Mouse (Mus musculus): Measurements from ENCODE around the gene Ppard.

The Ppard gene

DNA sequence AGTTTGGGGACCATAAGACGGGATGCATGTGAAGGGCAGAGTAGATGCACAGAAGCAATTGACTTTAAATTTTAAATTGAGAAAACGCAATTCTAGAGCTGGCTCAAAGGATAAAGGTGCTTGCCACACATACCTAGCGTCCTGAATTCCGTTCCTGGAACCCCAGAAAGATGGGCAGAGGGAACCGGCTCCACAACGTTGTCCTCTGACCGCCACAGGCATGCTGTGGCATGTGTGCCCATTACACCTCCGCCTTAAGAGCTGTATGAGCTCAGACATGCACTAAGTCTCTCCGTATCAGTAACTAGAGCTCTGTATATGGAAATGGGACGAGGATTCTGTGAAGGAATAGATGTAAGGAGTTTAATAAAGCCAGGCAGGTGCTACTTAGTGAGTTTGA lies 7.9 kb upstream of the Ppard start:
- no peak for DNase-seq

DNA sequence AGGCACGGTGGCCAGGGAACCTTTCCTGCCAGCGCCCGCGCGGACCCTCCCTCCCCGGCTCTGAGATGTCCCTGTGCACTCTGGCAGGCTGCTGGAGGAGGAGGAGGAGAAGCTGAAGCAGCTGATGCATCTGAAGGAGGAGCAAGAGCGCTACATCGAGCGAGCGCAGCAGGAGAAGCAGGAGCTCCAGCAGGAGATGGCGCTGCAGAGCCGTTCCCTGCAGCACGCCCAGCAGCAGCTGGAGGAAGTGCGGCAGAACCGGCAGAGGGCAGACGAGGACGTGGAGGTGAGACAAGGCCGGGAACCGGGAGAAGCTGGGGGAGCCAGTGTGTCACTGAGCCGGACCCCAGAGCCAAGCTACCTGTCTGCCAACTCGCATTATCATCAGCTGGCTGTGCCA lies 6.5 kb upstream of the Ppard start:
- peak; percentile 97 for DNase-seq

DNA sequence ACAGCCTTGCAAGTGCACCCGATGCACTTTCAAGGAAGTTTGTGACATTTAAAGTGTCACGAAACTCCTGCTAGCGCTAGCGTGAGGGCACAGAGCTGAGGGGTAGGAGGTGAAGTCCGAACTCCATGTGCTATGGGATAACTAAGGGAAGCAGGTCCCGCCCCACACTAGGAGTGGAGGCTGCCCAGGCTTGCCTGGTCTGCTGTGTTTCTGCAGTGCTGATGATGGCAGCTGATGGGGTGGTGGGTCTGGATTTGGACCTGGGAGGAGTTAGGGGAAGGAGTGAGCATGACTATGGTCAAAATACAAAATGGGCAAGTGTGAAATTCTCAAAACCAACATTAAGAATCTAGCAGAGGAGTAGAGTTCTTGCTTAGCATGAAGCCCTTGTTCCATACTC lies 2.0 kb upstream of the Ppard start:
- no peak for DNase-seq

DNA sequence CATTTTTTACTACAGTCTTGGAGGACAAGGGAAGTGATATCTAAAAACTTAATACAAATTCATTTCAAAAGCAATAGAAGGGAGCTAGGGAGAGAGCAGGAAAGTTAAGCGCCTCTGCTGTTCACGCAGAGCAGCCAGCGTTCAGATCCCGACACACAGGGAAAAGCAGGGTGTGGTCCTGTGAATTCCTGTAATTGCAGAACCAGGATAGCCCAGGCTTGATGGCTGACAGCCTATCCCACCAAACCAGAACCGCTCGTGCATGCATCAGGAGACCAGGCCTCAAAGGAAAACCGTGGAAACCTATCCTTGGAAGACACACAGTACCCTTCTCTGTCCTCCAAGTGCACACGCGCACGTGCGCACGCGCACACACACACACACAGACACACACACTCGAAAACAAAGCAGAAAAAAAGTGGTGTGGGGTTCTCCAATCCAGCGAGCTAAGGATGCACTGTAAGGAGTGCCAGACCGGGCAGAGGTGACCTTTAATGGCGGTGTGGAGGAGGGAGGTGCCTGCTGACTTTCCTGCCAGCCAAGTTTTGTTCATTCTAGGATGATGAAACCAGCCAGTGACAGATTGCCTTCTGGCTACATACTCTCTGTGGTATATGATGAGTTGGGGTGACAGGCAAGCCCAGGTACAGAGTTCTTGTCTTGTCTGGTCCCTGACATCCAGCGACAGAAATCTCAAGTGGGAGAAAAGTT lies 1.3 kb upstream of the Ppard start:
- DNase-seq, result no peak

DNA sequence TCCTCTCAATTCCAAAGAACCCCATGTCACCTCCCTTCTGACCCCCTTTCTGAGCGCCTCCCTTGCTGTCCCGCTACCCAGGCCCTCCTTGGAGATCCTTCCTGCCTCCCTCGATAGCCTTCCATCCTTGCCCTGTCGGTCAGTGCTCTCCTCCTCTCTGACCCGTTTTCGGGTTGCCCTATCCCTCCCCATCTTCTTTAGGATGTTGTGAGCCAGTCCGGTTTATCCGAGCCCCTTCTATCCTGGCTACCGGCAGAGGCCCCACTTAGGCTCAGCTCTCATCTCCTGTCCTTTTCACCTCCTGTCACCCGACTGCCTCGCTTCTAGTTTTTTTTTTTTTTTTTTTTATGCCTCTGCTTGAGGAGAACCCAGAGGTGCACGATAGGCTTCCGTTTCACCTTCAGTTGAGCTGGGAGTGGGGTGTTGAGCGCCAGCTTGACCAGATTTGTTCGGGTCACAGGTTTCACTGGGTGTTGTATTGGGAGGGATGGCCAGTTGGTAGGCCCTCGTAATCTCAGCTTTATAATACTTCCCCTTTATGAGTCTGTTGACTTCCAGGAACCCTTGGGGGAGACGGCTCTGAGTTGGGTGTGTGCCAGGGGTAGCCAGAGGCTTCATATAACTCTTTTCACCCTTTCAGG lies 711 bp downstream of the Ppard start:
- DNase-seq, result peak; percentile 57 to 71

DNA sequence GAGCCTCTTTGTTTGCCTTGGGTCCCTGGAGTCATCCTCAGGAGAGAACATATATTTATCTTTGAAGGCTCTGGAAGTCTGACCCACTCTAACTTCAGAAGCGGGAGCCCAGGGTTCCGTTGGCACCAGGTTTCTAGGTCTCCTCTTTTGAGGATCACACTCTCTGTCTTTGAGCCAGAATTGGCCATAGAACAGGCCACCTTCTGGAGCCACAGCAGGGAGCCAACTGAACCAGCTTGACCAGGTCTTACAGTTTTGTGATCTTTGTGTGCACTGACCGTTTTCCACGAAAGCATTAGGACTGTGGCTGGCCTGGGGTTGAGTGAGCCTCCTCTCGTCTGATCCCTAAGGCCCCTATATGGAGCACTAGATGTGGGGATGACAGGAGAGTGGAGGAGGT lies 2.1 kb downstream of the Ppard start:
- no peak for DNase-seq

DNA sequence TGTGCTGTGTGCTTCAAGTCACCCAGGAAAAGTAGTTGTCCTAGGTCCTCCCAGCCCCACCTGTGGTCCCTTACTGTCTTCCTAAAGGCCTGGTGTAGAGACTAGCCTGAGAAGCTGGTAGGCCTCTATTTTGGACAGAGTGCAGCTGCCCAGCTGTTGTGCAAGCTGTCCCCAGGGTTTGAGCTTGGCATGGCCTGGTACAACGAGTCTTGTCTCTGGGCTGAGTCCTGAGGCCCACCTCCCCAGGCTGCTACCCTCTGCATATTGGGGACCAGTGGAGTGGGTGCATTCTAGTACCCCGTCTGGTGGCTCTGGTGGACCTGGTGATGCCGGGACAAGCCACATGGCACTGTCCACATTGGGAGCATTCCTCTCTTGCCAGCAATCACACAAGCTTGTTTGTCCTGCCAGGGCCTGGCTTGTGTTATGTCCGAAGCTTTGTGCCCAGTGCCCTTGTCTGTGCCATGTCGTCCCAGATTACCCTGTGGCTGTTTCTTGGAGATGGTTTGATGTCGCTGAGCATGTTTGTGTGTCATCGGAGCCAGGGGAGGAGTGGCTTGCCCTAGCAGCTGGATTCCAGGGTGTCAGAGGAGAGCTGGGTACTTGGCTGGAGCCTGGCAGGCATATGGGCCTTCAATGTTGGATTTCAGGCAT lies 3.6 kb downstream of the Ppard start:
- no peak for DNase-seq

DNA sequence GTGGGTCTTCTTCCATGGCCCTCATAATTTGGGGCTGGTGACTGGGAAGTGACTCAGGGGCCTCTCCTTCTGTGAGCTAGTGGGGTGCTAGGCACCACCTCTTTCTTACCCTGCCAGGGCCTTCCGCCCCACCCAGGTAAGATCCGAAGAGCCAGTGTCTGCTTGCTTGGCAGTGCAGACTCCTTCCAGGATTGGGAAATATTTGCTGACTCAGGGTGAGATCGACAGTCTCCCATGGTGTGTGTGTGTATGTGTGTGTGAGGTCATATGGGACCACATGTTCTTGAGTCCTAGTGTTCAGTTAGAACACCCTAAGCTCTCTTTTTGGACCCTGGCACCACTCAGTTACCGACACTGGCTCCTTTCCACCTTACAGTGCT lies 4.1 kb downstream of the Ppard start:
- DNase-seq, result no peak

DNA sequence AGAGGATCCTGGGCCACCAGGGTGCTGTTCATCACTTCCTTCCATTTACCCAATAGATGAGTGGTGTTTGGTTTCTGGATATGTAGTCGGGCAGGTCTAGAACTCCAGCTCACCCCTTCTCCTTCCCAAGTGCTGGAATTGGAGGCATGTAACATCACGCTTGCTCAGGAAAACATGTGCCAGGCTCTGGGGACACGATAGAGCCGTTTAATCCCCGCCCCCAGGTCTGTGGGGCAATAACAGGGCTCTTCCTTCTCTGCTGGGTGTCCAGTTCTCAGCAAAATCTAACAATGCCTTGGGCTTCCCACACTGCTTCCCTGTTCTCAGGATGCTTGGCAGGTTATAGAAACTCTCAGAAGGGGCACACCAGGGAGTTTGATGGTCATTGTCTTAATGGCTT lies 4.9 kb downstream of the Ppard start:
- DNase-seq, result no peak

DNA sequence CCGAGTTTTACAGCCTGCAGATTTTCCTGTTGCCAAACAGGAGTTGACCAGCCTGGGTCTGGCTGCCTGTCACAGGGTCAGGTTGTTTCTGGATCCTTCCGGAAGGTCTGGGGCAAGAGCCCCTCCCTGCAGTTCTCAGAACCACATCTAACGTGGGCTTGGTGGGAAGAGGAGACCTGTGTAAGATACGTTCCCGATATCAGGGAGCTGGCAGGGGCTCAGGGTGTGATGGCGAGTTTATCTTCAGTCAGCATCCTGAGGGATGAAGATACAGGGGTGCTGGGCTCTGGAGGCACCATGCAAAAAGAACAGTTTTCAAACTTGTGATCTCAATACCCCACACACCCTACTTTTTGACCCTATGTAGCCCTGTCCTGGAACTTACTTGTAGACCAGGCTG lies 5.4 kb downstream of the Ppard start:
- no peak for DNase-seq

DNA sequence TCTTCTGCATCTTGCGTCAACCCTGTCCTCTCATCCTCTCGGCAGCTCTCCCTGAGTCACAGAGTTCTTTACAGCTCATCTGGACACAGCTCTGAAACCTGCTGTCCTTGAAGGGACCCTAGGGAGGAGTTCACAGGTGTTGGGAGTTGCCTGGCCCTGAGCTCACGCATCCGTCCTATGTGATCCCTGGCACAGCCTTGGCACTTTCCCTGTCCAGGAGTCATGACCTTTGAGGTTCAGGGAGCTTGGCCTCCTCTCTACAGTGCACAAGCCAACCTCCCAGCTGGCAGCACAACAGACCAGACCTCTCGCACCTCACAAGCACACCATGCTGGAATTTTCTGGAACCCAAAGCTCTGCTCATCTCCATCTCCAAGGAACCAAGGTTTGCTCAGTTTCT lies 8.3 kb downstream of the Ppard start:
- DNase-seq, result no peak

DNA sequence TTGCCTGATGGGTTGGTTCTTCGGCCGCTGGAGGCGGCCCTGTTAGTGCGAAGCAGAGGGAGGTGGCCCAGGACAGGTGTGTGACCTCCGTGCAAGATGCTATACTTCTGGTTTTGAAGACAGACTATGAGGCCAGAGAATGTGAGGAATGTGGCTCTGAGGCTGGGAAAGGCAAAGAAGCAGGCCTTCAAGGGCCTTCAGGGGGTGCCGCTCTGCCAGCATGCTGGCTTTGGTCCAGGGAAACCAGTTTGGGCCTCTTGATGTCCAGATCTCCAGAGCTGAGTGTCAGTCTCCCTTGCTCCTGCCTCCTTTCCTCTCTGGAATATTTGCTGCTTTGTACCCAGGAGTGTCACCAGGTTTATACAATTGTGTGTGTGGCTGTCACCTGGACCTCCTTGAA lies 9.8 kb downstream of the Ppard start:
- DNase-seq, result no peak

DNA sequence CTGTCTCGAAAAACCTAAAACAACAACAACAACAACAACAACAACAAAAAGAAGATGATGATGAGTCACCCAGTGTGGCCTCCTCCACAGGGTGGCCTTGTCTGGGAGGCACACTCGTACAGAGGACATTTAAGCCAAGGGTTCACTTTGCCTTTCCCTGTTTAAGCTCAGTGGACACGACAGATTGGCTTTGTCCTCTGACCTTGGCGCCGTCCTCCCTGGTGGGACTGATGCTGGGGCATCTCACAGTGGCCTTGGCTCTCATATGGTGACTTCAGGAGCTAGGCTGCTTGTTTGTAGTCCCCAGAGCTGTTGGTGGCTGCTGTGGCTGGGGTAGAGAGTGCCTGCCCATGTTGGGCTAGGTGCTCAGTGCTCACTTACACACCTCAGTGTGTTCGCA lies 11.7 kb downstream of the Ppard start:
- DNase-seq, result no peak

DNA sequence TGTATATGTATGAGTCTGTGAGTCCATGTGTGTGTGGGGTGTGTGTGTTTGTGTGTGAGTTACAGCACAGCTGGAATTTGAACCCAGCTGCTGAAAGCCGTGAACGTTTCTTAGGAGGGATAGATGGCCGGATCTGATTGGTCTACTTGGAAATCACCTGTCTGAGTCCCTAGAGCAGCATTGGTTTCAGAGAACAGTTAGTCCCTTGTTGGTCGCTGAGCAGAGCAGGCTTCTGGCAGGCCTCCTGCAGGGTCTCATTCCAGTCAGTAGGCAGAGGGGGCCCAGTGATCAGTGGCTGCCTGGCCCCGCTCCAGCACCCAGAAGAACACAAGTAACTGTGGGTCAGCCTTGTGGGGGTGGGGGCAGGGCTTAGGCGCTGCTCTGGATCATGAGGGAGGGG lies 12.2 kb downstream of the Ppard start:
- DNase-seq, result peak in 1 of 2 experiments; percentile 47

DNA sequence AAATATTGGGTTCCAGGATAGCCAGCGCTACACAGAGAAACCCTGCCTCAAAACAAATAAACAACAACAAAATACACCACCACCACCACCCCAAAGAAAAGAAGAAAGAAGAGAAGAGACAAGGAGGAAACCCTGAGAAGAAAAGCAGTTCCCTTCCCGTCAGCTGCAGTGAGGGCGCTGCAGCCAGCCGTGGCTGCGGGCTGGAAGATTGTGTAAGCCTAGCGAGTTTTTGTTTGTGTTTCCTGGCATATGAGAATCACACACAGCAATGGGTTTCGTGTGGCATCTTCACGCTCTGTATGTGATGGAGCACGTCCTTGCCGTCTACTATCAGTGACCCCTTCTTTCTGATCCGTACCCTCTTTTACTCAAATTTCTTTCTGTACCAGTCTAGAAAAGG lies 14.1 kb downstream of the Ppard start:
- no peak for DNase-seq

DNA sequence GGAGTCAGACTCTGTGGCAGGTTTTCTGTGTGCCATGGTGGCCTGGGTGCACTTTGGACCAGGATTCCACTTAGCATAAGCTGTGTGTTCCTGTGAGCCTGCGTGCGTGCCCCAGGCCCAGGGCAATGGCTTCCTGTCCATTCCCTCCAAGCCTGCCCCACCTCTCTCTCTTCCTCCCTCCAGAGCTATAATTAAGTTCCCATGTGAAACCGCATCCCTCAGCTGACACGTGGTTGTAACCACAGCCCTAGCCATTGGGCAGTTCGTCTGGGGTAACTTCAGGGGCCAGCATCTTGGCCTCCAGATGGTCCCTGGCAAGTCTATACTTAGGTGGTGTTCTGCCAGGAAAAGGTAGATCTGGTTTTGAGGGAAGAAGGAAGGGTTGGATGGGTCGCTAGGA lies 15.1 kb downstream of the Ppard start:
- DNase-seq, result peak in 1 of 2 experiments; percentile 51

DNA sequence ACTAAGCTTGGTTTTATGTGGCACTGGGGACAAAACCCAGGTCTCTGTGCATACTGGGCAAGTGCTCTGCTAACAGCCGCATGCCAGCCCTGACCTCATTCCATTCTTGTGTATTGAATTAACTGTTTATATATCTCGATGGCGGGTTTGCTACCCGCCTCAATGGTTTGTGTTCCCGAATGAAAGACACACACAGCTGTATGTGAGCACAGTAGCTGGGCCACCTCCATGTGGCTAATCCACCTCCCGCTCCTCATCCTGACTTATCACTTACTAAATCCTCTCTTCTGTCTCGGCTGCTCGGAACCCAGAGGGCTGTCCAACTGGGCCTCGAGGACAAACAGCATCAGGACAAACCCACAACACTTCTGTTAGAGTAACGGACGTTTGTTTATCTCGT lies 16.6 kb downstream of the Ppard start:
- no peak for DNase-seq

DNA sequence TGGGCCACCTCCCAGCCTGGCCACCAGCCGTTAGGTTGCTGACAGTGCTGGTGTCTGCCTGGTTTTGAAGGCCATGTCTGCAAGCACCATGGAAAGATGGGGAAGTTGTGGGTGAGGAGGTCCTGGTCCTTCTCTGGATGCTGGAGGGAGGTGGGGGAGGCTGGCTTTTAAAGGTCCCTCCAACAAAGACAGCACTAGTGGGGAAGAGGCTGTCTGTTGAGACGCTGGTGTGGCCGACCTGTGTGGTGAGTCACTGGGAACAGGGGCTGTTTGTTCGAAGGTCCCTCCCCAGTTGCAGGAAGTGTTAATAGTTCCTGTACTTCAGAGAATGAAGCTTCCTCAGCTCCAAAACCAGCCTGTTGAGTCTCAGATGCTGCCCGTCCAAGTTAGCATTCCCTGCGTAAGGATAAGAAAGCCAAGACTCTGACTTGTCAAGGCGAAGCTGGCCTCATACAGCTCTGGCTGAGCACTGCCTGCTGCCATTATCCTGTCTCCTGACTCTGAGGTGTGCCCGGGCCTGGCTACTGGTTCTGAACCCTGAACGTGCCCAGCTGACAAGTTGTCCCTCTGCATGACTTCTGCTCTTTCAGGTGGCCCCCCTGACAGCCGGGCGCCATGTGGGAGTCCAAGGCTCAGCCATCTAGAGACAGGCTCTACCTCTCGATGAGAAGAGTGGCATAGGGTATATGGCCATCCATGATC lies 19.2 kb downstream of the Ppard start:
- no peak for DNase-seq

DNA sequence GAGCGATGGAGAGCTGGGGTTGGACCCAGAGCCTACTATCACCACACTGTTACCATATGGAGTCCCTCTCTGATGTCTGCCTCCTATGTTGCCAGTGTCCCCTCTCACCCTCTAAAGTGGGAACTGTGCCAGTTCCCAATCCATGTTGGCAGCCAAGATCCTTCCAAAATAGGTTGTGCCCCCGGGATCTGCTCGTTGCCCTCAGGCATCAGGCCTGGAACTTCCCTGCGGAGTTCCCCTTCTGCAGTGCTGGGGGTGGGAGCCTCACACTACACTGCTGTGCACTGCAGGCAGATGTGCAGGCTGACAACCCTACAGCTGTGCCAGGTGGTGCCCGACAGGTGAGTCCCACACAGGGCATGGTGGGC lies 19.8 kb downstream of the Ppard start:
- DNase-seq, result no peak

DNA sequence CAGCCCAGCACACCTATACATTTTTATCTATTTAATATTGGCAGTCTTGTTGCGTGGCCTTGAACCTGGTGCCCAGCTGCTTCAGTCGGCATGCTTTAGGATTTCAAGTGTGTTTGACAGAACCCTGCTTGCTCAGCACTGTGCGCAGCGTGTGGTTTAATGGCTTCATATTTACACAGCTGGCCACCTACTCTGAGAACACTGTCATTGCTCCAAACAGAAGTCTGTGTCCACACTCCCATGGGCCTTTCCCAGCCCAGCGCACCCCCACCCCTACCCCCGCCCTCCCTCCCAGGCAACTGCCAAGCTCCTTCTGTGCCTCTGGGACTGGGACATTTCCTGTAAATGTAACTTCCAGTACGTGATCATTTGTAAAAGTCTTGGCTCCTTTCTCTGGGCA lies 20.7 kb downstream of the Ppard start:
- peak; percentile 43 to 57 for DNase-seq

DNA sequence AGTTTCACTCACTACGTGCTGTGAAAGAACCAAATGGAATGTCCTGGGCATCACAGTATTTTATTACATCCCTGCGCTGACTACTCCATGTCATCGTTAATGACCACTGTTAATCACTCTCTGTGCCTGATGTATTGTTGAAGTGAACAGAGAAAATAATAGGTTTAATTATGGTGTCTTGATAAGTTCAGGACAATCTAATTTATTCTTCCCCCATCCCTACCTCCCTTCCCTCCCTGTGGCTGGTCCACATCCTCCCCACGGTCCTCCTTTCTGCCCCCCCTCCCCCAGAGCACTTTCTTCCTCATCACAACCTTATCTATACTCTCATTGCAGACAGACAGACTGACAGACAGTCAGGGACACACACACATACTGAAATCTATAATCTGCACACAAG lies 22.3 kb downstream of the Ppard start:
- DNase-seq, result no peak

DNA sequence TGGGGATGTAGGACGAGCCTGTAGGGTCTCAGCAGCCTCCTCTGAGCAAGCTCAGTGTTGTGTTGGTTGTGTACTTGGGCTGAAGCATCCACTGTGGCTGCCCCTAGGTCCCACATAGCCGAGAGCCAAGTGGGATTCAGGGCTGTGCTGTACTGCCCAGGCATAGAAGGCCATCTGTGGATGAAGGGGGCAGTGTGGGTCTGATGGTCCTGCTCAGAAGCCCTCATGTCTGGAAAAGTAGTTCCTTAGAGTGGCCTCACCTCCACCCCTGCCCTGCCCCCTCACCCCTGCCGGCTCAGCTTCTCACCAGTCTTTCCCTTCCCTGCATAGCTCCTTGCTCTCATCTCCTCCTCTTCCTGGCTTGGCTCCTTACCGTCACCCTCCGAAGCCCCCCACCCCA lies 23.2 kb downstream of the Ppard start:
- DNase-seq, result peak in 1 of 2 experiments; percentile 27

DNA sequence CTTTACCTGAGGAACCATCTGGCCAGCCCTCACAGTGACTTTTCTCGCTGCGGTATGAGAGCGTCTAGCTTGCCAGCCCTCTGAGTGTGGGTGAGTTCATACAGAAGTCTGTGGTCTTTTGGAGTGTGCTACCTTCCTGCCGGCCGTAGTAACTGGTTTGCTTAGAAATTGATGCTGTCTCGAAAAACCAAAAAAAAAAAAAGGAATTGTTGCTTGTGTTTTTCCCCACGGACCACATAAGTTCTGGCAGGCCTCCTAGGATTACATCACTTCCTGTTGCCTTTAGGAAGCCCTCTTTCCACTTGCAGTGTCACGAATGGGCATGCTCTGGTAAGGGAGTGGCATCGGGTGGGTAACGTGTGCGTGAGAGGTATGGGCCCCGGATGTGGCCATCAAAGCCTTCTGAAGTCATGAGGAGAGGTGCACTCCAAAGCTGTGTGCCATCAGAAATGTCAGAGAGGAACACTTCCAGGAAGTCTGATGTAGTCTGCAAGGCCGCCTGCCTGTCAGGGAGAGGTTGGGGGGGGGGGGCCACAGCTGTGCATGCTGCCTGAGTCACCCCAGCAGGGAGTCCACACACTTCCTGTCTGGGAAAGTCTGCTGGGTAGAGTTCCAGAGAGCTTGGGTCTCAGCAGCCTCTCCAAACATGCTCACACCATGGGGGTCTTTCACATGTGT lies 24.3 kb downstream of the Ppard start:
- peak; percentile 59 to 73 for DNase-seq

Data from kidney, postnatal 4 days (tissue).